Mouse (Mus musculus): ENCODE measurements at regions not wholly inside any gene's neighbourhood (a gene's known extent, or its start where the extent isn't known, plus 50 kb on each side); places are given as distances from the start of the nearest gene placed in this dataset.
A peak's percentile ranks its signal among the peaks of the same experiment; 100 is the strongest.

DNA sequence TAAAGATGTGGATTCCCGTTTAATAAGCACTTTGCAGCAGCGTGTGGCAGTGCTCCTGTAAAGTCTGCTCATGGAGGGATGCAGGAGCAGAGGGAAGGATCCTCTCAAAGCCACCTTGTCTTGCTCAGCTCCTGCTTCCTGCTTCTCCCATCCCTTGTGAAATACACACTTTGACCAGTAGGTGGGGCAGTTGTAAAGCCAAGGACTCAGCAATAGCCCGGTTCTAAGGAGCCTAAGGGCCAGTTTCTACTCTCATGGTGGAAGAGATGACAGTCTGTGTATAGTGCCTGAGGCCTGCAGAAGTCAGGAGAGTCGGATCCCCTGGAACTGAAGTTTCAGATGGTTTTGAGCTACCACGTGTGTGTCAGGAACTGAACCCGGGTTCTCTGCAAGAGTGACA is 272.0 kb downstream of the Drd1 start:
- Histone ChIP-seq H3K36me3 (ENCODE audit: control insufficient read depth, insufficient read depth, low read length) (no peaks in the 10 kb centered on the region), H3K27ac (no peak overlapping the region), H3K4me3 (no peak overlapping the region), H3K4me1 (ENCODE audit: control insufficient read depth, insufficient read depth, low read length) (no peaks in the 10 kb centered on the region), H3K27me3 (ENCODE audit: control insufficient read depth, insufficient read depth, low read length) (no peaks in the 10 kb centered on the region), H3K79me2 (replicated peaks; ENCODE audit: control insufficient read depth, insufficient read depth, low read length) (no peaks in the 10 kb centered on the region), H3K9ac (ENCODE audit: low read depth, low read length) (no peak overlapping the region)
- WGBS, result 18% methylated on average over 6 of the region's 6 CpGs
- DNase-seq, result peak; percentile 46 to 50
- intact Hi-C loops (cut with DNase I), result loop anchor here (1.0 kb wide), 1 partner anchor 280 kb away; no protein-coding TSS in a partner anchor
- TF ChIP-seq CTCF (IDR thresholded peaks at IDR 0.05) (peak; percentile 88), POLR2A (IDR thresholded peaks at IDR 0.05; ENCODE audit: insufficient read depth, low read depth, low read length) (no peak), EP300 (IDR thresholded peaks at IDR 0.05; ENCODE audit: insufficient read depth, low read depth, low read length) (peak; percentile 65; the same call in 1 of the 2 replicates)

DNA sequence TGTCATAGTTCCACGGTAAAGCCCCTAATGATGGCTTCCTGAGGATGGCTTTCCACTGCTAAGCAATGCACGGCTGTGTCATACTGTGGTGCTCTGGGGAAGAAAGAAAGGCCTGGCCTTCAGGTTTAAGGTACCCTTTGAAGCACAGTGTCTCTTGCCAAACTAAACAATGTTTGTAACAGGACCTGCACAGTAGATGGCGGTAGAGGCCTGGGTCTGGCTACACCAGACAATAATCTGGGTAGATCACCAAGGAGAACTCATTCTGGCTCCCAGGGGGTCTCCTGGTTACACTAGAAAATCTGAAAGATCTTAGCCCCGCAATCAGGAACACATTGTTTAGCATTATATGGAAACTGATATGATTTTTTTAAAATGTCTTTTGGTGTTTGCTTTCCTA is 276.4 kb downstream of the Drd1 start:
- H3K4me3 ChIP-seq, result no peak overlapping the region
- no peaks in the 10 kb centered on the region for H3K36me3 ChIP-seq (ENCODE audit: control insufficient read depth, insufficient read depth, low read length)
- no peaks in the 10 kb centered on the region for H3K27me3 ChIP-seq (ENCODE audit: control insufficient read depth, insufficient read depth, low read length)
- WGBS, result 51% methylated on average over 4 of the region's 4 CpGs
- intact Hi-C loops (cut with DNase I), result loop anchor here (10.0 kb wide), 1 partner anchor 446 kb away; no protein-coding TSS in a partner anchor
- no peak overlapping the region for H3K27ac ChIP-seq
- H3K4me1 ChIP-seq (ENCODE audit: control insufficient read depth, insufficient read depth, low read length), result no peaks in the 10 kb centered on the region
- H3K79me2 ChIP-seq (replicated peaks; ENCODE audit: control insufficient read depth, insufficient read depth, low read length), result no peaks in the 10 kb centered on the region
- TF ChIP-seq CTCF (IDR thresholded peaks at IDR 0.05), result peak; percentile 70
- no peak for TF ChIP-seq EP300 (IDR thresholded peaks at IDR 0.05; ENCODE audit: insufficient read depth, low read depth, low read length)
- no peak for DNase-seq
- no peak overlapping the region for H3K9ac ChIP-seq (ENCODE audit: low read depth, low read length)

GRCm38 (mm10) chr13:53776421-53776820 is 279.1 kb downstream of the Drd1 start:
- H3K4me1 ChIP-seq (ENCODE audit: control insufficient read depth, insufficient read depth, low read length), result no peaks in the 10 kb centered on the region
- no peak overlapping the region for H3K27ac ChIP-seq
- H3K79me2 ChIP-seq (replicated peaks; ENCODE audit: control insufficient read depth, insufficient read depth, low read length), result no peaks in the 10 kb centered on the region
- H3K27me3 ChIP-seq (ENCODE audit: control insufficient read depth, insufficient read depth, low read length), result no peaks in the 10 kb centered on the region
- no peak for DNase-seq
- no peak overlapping the region for H3K9ac ChIP-seq (ENCODE audit: low read depth, low read length)
- H3K36me3 ChIP-seq (ENCODE audit: control insufficient read depth, insufficient read depth, low read length), result no peaks in the 10 kb centered on the region
- 61% methylated on average over 11 of the region's 11 CpGs for WGBS
- TF ChIP-seq EP300 (IDR thresholded peaks at IDR 0.05; ENCODE audit: insufficient read depth, low read depth, low read length) (no peak), POLR2A (IDR thresholded peaks at IDR 0.05; ENCODE audit: insufficient read depth, low read depth, low read length) (no peak), CTCF (IDR thresholded peaks at IDR 0.05) (no peak)
- H3K4me3 ChIP-seq, result no peak overlapping the region
- intact Hi-C loops (cut with DNase I), result loop anchor here (10.0 kb wide), 1 partner anchor 448 kb away; no protein-coding TSS in a partner anchor

GRCm38 (mm10) chr13:53775687-53776086 is 279.8 kb downstream of the Drd1 start:
- H3K27ac ChIP-seq, result no peak overlapping the region
- H3K9ac ChIP-seq (ENCODE audit: low read depth, low read length), result no peak overlapping the region
- no peaks in the 10 kb centered on the region for H3K27me3 ChIP-seq (ENCODE audit: control insufficient read depth, insufficient read depth, low read length)
- intact Hi-C loops (cut with DNase I), result loop anchor here (10.0 kb wide), 1 partner anchor 449 kb away; no protein-coding TSS in a partner anchor
- no peak for TF ChIP-seq EP300 (IDR thresholded peaks at IDR 0.05; ENCODE audit: insufficient read depth, low read depth, low read length)
- TF ChIP-seq CTCF (IDR thresholded peaks at IDR 0.05), result peak; percentile 78
- no peak for TF ChIP-seq POLR2A (IDR thresholded peaks at IDR 0.05; ENCODE audit: insufficient read depth, low read depth, low read length)
- no peaks in the 10 kb centered on the region for H3K36me3 ChIP-seq (ENCODE audit: control insufficient read depth, insufficient read depth, low read length)
- H3K4me1 ChIP-seq (ENCODE audit: control insufficient read depth, insufficient read depth, low read length), result no peaks in the 10 kb centered on the region
- no peaks in the 10 kb centered on the region for H3K79me2 ChIP-seq (replicated peaks; ENCODE audit: control insufficient read depth, insufficient read depth, low read length)
- DNase-seq, result peak; percentile 18 to 38
- no peak overlapping the region for H3K4me3 ChIP-seq
- 42% methylated on average over 5 of the region's 5 CpGs for WGBS

- intact Hi-C loops (cut with DNase I), result loop anchor here (2.0 to 5.0 kb wide), 3 partner anchors 76 to 322 kb away; no protein-coding TSS in a partner anchor
- peak; percentile 97 for TF ChIP-seq CTCF (IDR thresholded peaks at IDR 0.05)
- no peak for TF ChIP-seq EP300 (IDR thresholded peaks at IDR 0.05; ENCODE audit: insufficient read depth, low read depth, low read length)
- TF ChIP-seq POLR2A (IDR thresholded peaks at IDR 0.05; ENCODE audit: insufficient read depth, low read depth, low read length), result no peak
- whole genome bisulfite sequencing, result 23% methylated on average over 13 of the region's 13 CpGs
Measured at GRCm38 (mm10) chr13:53764613-53765243, 290.8 kb downstream of the Drd1 start.

DNA sequence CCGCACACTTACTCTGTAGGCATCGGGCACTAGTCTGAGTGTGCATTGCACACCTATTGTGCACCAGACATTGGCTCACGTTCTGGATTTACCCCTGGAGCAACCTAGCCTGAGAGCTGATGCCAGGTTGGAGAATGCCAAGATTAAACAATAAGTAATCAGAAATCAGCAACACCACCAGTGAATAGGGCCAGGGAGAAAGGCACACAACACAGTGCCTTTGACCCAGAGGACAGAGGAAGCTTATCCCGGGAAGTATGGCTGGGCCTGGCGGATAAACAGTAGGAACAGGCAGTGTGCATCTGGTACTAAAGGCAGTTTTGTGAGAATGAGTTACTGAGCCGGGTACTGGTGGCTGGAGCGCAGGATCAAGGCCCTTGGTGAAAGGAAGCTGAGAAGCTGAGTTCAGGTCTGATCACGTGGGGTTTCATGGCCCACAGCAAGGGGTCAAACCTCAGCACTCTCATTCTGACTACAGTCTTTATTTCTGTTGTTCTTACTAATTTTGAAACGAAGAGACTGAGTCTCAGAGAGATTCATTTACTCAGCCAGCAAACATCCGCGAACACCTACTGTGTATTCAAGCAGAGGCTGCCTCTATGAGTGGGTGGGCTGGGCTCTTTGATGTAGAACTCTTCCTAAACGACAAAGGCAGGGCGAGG is 284.8 kb upstream of the Msx2 start:
- TF ChIP-seq CTCF (IDR thresholded peaks at IDR 0.05), result no peak
- TF ChIP-seq POLR2A (IDR thresholded peaks at IDR 0.05; ENCODE audit: insufficient read depth, low read depth, low read length), result no peak
- TF ChIP-seq EP300 (IDR thresholded peaks at IDR 0.05; ENCODE audit: insufficient read depth, low read depth, low read length), result no peak
- no peaks in the 10 kb centered on the region for H3K79me2 ChIP-seq (replicated peaks; ENCODE audit: control insufficient read depth, insufficient read depth, low read length)

More at GRCm38 (mm10) chr13:53764613-53765243, 290.8 kb downstream of the Drd1 start:
- H3K9ac ChIP-seq (ENCODE audit: low read depth, low read length), result no peak overlapping the region
- no peak overlapping the region for H3K4me3 ChIP-seq
- no peaks in the 10 kb centered on the region for H3K79me2 ChIP-seq (replicated peaks; ENCODE audit: control insufficient read depth, insufficient read depth, low read length)
- no peaks in the 10 kb centered on the region for H3K4me1 ChIP-seq (ENCODE audit: control insufficient read depth, insufficient read depth, low read length)
- H3K27me3 ChIP-seq (ENCODE audit: control insufficient read depth, insufficient read depth, low read length), result no peaks in the 10 kb centered on the region
- H3K36me3 ChIP-seq (ENCODE audit: control insufficient read depth, insufficient read depth, low read length), result no peaks in the 10 kb centered on the region
- H3K27ac ChIP-seq, result no peak overlapping the region
- peak; percentile 41 to 47 for DNase-seq

More for the DNA sequence above, 284.8 kb upstream of the Msx2 start:
- H3K27me3 ChIP-seq (ENCODE audit: control insufficient read depth, insufficient read depth, low read length), result no peaks in the 10 kb centered on the region
- H3K36me3 ChIP-seq (ENCODE audit: control insufficient read depth, insufficient read depth, low read length), result no peaks in the 10 kb centered on the region
- no peak overlapping the region for H3K27ac ChIP-seq
- no peak for DNase-seq
- no peaks in the 10 kb centered on the region for H3K4me1 ChIP-seq (ENCODE audit: control insufficient read depth, insufficient read depth, low read length)
- WGBS, result 76% methylated on average over 13 of the region's 13 CpGs
- intact Hi-C loops (cut with DNase I), result no loop called here
- H3K4me3 ChIP-seq, result no peak overlapping the region
- H3K9ac ChIP-seq (ENCODE audit: low read depth, low read length), result no peak overlapping the region

Measured in heart, adult 2 months (tissue).